Mouse (Mus musculus) spleen, postnatal 10 days (tissue): Measurements from ENCODE around the gene Mdm4.

Experiments used
- DNase-seq, 2 experiments: peaks; one replicate each; pipeline ENCODE4 v3.0.0; 2021 to 2022; ENCODE audit warnings: low spot score in 2 of 2

Gene Mdm4

DNA sequence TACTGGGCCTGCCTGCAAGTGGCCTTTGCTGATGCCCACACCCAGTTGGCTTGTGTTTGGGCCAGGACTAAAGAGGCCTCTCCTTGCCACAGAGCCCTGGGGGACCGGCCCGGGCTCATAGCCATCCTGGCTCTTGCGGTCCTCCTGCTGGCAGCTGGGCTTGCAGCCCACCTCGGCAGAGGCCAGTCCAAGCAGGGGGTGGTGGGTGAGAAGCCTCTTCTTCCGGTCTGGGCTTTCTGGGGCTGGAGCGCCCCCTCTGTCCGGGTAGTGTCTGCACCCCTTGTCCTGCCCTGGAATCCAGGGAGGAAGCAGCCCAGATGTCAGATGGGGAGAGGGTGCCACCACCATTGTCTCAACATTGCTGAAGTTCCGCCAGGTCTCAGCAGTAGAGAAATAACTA, 91.4 kb downstream of the Mdm4 start:
- DNase-seq, result no peak

DNA sequence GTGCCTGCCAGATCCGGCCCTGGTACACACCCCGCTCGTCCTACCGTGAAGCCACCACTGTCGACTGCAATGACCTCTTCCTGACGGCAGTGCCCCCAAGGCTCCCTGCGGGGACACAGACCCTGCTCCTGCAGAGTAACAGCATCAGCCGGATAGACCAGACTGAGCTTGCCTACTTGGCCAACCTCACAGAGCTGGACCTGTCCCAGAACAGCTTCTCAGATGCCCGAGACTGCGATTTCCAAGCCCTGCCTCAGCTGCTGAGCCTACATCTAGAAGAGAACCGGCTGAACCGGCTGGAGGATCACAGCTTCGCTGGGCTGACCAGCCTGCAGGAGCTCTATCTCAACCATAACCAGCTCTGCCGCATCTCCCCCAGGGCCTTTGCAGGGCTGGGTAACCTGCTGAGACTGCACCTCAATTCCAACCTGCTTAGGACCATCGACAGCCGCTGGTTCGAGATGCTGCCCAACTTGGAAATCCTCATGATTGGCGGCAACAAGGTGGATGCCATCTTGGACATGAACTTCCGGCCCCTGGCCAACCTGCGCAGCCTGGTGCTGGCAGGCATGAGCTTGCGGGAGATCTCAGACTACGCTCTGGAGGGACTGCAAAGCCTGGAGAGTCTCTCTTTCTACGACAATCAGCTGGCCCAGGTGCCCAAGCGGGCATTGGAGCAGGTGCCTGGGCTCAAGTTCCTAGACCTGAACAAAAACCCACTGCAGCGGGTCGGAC, 92.9 kb downstream of the Mdm4 start:
- no peak for DNase-seq

DNA sequence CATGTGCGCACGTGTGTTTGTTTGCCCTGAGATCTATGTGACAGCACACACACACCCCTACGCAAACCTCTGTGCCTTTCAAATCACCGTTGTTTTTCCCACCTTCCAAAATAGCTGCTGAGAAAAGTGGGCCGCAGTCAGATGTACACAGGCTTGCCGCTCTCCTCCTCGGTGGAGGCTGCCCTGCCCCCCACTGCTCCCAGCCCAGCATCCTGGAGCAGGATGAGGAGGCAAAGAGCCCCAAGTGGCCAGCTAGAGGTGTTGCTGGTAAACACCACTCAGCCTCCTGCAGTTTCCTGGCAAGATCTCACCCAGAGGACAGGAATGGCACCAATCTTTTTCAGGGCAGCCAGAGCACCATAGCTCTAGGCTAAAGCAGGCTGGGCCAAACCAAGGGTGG, 95.5 kb downstream of the Mdm4 start:
- DNase-seq, result no peak

DNA sequence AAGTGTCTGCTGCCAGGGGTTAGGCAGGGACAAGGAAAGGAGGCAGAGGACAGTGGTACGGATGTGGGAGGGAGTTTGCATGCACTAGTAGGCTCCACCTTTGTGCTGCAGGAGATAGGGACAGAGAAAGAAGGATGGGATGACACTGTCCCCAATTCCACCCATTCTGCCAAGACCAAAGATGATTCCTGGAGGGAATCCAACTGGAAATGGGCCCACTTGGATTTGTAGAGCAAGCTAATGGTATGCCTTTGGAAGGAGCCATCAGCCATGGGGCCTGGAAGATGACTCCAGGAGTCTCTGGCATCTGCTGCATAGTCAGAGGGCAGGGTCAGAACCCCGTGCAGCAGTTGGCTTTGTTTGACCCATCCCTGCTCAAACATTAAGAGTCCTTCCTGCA, 97.9 kb downstream of the Mdm4 start:
- DNase-seq, result no peak

DNA sequence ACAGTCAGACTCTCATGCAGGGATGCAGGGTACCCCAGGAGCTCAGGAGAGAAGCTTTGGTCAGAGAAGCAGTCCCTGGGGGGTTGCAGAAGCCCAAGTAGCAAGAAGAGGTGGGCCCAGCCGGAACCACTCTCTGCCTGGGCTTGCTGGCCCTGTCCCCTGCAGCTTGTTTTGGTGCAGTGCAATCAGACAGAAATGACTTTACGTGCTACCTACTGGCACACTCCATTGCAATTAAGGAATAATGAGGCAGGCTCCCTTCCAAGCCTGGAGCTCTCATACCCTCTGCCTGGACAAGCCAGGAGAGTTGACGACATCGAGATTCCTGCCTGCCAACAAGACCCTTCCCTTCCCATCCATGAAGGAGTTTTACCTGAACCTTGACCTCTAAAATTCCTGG, 100.1 kb downstream of the Mdm4 start:
- DNase-seq, result no peak

DNA sequence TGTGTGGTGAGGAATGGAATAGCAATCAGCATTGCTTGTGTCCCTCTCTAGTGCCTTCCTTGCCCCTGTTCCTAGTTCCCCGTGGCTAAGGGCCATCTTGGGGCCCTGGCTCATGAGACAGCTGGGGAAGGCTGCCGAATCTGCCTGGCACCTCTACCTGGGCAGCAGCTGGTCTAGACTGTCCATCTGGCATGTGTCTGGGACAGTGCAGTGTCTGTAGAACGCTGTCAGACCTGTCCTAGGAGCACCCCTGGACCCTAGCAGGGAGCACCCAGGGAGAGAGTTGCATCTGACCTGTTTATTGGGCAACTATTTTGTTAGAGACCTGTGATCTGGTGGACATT, 101.5 kb downstream of the Mdm4 start:
- DNase-seq, result no peak

DNA sequence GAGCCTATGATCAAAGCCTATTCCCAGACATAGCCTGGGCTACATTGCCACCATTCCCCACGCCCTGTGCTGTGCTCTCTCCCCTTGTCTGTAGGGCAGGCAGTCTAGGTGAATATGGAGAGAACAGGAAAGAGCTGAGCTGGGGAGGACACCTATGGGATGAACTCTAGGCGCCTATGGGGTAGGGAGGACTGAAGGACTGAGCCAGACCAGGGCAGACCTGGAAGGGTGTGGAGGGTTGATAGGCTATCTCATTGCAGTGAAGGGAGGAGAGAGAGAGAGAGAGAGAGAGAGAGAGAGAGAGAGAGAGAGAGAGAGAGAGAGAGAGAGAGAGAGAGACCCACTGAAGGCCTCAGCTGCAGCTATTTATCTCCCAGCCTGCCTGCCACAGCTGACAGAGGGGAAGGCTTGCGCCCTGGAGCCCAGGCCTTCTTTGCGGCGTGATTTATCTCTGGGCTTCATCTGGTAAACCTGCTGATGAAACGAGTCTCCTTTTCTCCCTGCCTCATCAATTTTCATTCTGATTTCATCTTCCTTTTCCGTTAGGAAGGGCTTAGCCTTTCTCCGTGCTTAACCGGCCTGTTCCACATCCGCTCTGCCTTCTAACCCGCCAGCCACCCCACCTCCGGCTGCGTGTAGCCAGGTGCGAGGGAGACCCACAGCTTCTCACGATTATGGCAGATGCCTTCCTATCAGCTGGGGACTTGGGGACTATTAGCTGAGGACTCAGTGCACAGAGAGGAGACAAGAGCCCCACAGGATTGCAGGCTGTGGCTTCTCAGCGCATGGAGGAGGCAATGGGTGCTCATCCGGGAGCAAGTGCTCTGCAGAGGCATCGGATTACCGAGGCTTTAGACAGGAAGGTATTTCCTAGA, 102.1 kb downstream of the Mdm4 start:
- DNase-seq, result no peak

DNA sequence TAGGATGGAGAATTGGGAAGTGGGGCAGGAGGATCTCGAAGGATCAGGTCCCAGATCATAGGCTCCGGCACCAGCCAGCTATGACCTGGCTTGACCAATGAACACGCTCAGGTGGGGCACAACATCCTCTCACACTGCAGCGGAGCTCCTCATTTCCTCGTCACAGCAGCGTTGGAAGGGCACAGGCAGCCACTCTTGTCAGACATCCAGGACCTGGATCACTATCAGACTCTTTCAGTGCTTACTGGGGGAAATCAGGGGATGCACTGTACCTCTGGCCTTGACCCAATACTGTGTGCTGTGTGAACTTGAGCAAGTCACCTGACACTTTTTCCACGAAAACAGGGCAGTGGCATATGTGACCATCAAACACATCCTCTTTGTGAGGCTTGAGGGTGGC, 105.1 kb downstream of the Mdm4 start:
- no peak for DNase-seq

DNA sequence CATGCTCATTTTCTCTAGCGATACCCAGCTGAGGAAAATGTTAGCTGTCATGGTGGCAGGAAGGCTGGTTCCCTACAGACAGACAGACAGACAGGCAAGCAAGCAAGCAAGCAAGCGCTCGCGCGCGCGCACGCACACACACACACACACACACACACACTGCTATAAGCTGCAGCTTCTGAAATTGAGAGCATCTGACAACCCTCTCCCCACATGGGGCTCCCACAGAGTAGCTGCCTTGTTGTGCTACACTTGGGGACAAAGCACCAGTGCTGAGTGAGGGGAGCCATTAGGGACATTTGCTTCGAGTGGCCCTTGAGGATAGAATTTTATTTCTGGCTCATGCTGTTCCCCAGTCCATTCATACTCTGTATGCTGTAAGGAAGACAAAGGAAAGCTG, 108.1 kb downstream of the Mdm4 start:
- DNase-seq, result no peak

DNA sequence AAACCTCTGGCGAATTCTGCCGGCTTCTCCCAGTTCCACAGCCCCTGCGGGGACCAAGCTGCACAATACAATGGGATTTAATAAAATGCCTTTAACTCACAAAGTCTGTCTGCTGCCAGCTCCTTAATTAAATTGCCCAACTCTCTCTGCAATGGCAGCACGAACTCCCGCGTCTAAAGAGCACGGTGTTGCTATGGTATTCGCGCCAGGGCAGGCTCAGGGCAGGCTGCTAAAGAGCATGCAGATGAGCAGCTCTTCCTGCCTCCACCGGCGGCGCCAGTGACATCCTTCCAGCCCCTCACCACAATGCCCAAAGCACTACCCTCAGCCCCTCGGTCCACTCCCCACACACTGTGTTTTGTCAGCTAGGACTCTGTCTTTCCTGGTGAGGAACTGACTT, 109.3 kb downstream of the Mdm4 start:
- no peak for DNase-seq

DNA sequence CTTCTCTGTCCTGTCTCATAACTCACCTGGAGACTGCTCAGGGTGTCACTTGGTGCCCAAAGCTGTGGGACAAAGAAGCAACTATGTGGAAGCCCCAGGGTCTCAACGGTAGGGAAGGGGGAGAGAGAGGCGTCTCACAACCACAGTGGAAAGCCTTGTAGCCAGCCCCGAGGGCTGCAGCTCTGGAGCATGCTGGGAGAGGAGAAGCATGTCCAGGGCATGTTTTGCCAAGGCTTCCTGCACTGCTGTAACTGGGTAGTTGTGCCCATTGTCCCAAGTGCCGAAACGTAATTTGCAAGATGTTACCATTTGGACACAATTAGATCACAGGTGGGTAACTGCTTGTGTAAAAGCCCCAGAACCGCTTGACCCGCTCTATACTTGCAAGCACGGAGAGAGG, 111.1 kb downstream of the Mdm4 start:
- DNase-seq, result no peak

DNA sequence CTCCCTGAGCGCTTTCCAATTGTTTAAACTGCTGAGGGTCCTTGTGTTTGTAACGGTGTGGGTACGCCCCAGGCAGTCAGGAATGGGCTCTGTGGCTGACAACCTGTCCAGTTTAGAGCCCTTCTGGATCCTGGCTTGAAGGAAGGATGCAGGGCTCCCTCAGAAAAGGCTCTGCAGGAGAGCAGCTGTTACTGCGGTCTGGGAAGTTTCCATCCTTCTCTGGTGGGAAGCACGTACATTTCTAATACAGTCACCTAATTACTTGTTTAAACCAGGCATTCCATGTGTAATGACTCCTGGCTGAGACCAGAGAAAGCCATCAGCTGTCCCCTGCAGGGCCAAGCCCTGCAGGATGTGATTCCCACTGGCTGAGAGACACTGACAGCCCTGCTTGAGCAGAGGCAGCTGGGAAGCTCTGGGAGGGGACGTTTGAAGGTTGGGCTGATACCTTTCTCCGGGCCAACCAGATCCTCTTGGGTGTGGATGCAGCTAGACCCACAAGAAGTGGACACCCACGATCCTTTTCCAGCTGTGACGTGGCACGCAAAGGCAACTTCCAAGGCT, 112.2 kb downstream of the Mdm4 start:
- DNase-seq, result no peak

DNA sequence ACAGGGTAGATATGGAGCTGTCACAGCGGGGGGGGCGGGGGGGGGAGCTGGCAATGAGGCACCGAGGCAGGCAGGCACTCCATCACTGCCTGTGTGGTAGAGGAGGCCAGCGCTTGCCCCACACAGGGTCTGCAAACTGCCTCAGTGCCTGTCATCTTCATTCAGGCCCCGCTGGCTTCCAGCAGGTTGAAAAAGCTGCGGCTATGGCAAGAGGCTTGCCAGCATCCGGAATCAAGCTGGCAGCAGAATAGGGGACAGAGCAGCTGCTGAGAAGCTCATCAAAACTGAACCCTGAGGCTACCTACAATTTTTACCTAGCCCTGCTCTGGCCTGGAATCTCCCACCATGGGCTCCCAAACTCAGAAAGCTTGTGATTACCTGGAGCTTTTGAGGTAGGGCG, 112.8 kb downstream of the Mdm4 start:
- no peak for DNase-seq

DNA sequence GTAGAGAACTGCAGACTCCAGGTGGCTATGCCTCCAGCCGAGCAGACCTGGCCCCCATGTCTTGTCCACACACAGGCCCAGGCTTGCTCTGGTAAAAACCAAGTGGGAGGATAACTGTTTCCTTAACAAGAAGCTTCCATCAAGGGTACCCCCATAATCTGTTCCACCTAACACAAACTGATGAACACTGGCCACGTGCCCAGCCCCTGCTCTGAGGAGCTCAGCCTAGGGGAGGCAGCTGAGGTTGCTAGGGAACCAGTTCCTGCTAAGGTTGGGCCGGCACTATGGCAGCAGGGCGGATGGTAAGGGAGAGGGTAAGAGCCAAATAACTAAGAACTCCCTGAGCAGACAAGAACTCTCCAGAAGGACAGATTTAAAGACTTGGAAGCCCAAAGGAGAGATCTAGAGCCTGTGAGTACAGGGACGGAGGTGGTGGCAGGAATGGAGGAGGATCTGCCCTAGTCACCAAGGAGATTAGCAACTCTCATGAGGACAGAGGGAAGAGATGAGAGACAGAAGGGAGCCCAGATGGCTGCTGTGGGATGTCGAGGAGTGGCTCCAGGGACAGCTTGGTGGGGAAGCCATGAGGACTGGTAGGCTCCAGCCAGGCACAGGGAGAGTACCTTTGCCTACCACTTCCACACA, 114.4 kb downstream of the Mdm4 start:
- no peak for DNase-seq

DNA sequence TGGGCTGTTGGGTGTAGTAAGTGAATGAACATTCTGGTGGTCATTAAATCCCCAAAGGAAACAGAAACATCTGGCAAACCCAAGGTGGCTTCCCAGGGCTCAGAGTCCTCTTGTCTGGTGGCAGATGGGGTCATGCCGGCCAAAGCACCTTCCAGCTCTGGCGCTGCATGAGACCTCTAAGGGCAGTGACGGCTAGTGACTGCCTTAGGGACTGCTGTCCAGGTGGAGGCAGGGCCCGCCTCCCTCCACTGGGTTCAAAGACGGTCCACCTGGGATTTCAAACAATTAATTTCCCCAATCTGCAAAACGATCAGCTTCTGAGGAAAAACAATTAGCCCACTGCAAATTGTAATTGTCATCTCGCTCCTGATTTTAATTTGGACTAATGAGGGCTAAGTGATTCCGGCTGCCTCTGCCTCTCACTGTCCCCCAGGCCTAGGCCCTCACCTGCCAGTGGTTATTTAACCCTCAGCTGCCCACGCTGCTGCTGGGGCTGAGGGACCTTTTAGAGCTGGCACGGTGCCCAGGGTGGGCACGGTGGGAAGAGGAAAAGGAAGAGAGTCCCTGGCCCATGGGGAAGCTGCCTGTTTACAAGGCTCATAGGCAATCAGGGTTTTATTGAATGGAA, 119.8 kb downstream of the Mdm4 start:
- DNase-seq, result no peak

DNA sequence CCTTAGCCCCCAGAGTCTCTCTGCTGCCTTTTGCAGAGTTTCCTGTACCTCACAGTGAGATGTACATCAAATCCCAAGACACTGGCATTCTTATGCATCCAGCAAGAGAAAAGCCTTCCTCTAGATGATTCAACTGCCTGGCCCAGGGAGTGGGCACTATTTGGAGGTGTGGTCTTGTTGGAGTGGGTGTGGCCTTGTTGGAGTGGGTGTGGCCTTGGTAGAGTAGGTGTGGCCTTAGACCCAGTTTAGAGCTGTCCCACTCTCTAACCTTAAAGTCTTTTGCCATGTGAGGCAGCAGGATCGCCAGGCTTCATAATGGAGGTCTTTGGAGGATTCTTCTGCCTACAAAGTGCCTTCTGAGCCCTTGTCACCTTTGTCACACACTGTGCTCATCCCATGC, 120.4 kb downstream of the Mdm4 start:
- DNase-seq, result no peak
